Mouse (Mus musculus) mammary gland, adult 2 months (tissue): ENCODE results near the gene Cntnap5a. TPM values are rescaled to one million over a fixed set of nuclear protein-coding genes. Genes with fewer than 3 reads are reported as not detected.

Source experiments
- polyA plus RNA-seq: library from polyadenylated mRNA; depleted of rRNA; stranded (reverse); fragments of >200 nt; gene quantifications from 2 replicates; pipeline ENCODE4 v1.2.3, GENCODE M21; 2012; ENCODE audit warnings: low replicate concordance; rRNA removed

Cntnap5a gene
- polyA plus RNA-seq = not detected in 2 replicates

DNA sequence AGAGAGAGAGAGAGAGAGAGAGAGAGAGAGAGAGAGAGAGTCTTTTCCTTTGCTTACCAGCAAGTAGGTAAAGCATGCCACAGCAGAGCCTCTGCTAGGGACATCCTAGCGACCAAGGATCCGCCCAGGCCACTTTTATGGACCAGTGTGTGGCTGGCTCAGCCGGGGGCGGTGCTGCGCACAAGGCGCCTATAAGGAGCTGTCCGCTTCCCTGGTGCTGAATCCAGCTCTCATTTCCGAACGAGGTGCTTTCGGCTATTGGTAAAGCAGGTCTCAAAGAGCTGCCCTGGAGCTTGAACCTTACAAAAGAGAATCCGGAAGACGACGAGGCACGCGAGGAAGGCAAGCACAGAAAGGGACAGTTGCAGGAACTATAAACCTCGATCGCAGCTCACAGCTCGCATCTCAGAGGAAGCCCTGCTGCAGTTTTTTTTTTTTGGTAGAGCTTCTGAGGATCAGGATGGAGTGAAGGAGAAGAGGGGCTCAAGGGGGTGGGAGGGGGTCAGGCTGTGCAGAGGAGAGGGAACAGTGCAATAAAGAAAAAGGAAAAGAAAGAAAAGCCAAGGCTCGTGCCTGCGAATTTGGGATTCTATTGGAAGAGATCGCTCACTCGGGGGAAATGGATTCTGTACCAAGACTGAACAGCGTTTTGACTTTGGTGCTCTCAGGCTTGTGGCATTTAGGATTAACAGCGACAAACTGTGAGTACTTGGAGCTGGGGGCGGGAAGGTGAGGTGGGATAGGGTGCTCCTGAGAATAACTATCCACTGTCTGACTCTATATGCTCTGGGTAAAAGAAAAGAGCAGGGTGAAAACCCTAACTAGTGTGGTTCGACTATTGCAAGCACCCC lies at the start of gene Cntnap5a:
Cntnap5a (plus strand) TSS at position 239 of the 851 bp plus-strand sequence.

